Mouse (Mus musculus): ENCODE data around the gene Spag4. TPM values are rescaled to one million over a fixed set of nuclear protein-coding genes. Genes with fewer than 3 reads are reported as not detected.

Spag4 gene
- polyA plus RNA-seq, 1 experiment from 2014 or later: 4.6 TPM

Other genes with a start within 250 kb of the Spag4 start
- gene BC029722, start 245.7 kb upstream of the Spag4 start, polyA plus RNA-seq (2014; fragmentation: Nextera tagmentation; extraction: Ambion mirVana): 21.9 and 24.0 TPM in 2 replicates
- 159 and 172 TPM in 2 replicates for gene Eif6, start 238.2 kb upstream of the Spag4 start, polyA plus RNA-seq (2014; fragmentation: Nextera tagmentation; extraction: Ambion mirVana)
- 0.13 and 0.23 TPM in 2 replicates for gene Fam83c, start 230.3 kb upstream of the Spag4 start, polyA plus RNA-seq (2014; fragmentation: Nextera tagmentation; extraction: Ambion mirVana)
- gene Uqcc1, start 134.9 kb upstream of the Spag4 start, polyA plus RNA-seq (2014; fragmentation: Nextera tagmentation; extraction: Ambion mirVana): 67.4 and 83.4 TPM in 2 replicates
- not detected in 2 replicates for gene Gm15557, start 124.4 kb upstream of the Spag4 start, polyA plus RNA-seq (2014; fragmentation: Nextera tagmentation; extraction: Ambion mirVana)
- gene Gdf5, start 119.8 kb upstream of the Spag4 start, polyA plus RNA-seq (2014; fragmentation: Nextera tagmentation; extraction: Ambion mirVana): 2.2 and 2.5 TPM in 2 replicates
- gene Cep250, start 108.7 kb upstream of the Spag4 start, polyA plus RNA-seq (2014; fragmentation: Nextera tagmentation; extraction: Ambion mirVana): 7.0 and 9.7 TPM in 2 replicates
- gene 6430550D23Rik, start 57.2 kb upstream of the Spag4 start, polyA plus RNA-seq (2014; fragmentation: Nextera tagmentation; extraction: Ambion mirVana): 0.63 and 1.0 TPM in 2 replicates
- 391 and 444 TPM in 2 replicates for gene Ergic3, start 57.1 kb upstream of the Spag4 start, polyA plus RNA-seq (2014; fragmentation: Nextera tagmentation; extraction: Ambion mirVana)
- gene Fer1l4, start 12.2 kb upstream of the Spag4 start, polyA plus RNA-seq (2014; fragmentation: Nextera tagmentation; extraction: Ambion mirVana): not detected in 2 replicates
- 18.5 and 24.9 TPM in 2 replicates for gene Cpne1, start 46.8 kb downstream of the Spag4 start, polyA plus RNA-seq (2014; fragmentation: Nextera tagmentation; extraction: Ambion mirVana)
- 30.1 and 33.4 TPM in 2 replicates for gene Rbm12, start 46.8 kb downstream of the Spag4 start, polyA plus RNA-seq (2014; fragmentation: Nextera tagmentation; extraction: Ambion mirVana)
- 10.5 and 16.2 TPM in 2 replicates for gene Gm28036, start 61.9 kb downstream of the Spag4 start, polyA plus RNA-seq (2014; fragmentation: Nextera tagmentation; extraction: Ambion mirVana)
- 409 and 502 TPM in 2 replicates for gene Romo1, start 78.9 kb downstream of the Spag4 start, polyA plus RNA-seq (2014; fragmentation: Nextera tagmentation; extraction: Ambion mirVana)
- 38.0 and 40.4 TPM in 2 replicates for gene Nfs1, start 79.0 kb downstream of the Spag4 start, polyA plus RNA-seq (2014; fragmentation: Nextera tagmentation; extraction: Ambion mirVana)
- 502 and 507 TPM in 2 replicates for gene Rbm39, start 115.1 kb downstream of the Spag4 start, polyA plus RNA-seq (2014; fragmentation: Nextera tagmentation; extraction: Ambion mirVana)
- 121 and 143 TPM in 2 replicates for gene Phf20, start 131.3 kb downstream of the Spag4 start, polyA plus RNA-seq (2014; fragmentation: Nextera tagmentation; extraction: Ambion mirVana)
- 4.8 and 4.9 TPM in 2 replicates for gene Cnbd2, start 247.1 kb downstream of the Spag4 start, polyA plus RNA-seq (2014; fragmentation: Nextera tagmentation; extraction: Ambion mirVana)
- 67.2 and 67.3 TPM in 2 replicates for gene Scand1, start 247.5 kb downstream of the Spag4 start, polyA plus RNA-seq (2014; fragmentation: Nextera tagmentation; extraction: Ambion mirVana)

Data from forebrain, embryonic 14.5 days (tissue).